Mouse (Mus musculus) adrenal gland, adult 18-20 months (tissue): ENCODE measurements around the gene Cacna1d. TPM values are rescaled to one million over a fixed set of nuclear protein-coding genes. Genes with fewer than 3 reads are reported as not detected.

Source experiments
- DNase-seq, 2 experiments: peaks; one replicate each; pipeline ENCODE4 v3.0.0; 2021 to 2022; ENCODE audit warnings: low spot score in 2 of 2
- total RNA-seq, 2 experiments: library from RNA; stranded (reverse); gene quantifications; 1 replicate in 1 of 2; 2 replicates in 1 of 2; pipeline ENCODE4 v1.2.3; 2021

Cacna1d gene
- total RNA-seq, 2 experiments from 2014 or later = 12.4 to 13.8 TPM

DNA sequence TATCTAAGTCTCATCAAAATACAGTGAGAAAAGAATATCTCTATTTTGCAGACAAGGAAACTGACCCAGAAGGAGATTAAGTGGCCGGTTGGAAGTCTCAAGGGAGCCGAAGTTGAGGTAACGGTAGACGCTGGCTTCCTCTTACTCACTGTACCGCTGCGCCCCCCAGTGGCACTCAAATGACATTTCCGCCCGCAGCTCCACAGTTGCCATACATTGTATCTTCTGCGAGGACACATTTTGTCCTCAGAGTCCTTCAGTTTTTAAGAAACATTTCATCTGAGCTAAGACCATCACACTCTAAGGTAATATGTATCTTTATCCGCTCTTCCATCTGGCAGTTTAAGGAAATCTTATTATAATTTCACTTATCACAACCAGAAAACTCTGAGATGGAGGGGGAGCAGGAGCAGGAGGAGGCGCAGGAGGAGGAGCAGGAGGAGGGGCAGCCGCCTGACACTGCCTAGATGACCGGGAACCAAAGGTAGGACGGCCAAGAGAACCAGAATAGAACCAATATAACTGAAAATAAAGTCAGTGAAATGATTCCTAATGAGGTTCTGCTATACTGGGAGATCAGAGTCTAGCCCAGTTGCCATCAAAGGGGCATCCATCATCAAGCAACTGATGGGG, 31.2 kb downstream of the Cacna1d start:
- DNase-seq = peak; percentile 74

- no peak for DNase-seq
Observed at GRCm38 (mm10) chr14:30458820-30459219, 32.4 kb downstream of the Cacna1d start.

DNA sequence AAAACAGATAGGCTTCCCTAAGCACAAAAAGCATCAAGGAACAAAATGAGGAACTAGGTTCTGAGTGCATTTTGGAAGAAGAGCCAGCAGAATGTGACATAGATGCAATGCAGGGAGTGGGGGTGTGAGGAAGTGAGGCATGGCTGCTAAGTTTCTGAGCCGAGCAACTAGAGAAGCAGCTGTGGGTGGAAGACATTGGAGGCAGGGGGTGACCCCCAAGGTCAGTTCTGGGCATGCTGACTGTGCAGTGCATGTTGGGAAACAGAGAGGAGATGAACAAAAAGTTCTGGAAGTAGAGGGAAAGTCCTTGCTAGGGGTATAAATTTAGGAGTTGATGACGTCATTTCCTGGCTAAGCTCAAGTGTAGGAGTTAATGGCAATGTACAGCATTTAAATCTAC, 33.4 kb downstream of the Cacna1d start:
- DNase-seq = no peak

GRCm38 (mm10) chr14:30457436-30457835, 33.8 kb downstream of the Cacna1d start:
- DNase-seq = no peak

DNA sequence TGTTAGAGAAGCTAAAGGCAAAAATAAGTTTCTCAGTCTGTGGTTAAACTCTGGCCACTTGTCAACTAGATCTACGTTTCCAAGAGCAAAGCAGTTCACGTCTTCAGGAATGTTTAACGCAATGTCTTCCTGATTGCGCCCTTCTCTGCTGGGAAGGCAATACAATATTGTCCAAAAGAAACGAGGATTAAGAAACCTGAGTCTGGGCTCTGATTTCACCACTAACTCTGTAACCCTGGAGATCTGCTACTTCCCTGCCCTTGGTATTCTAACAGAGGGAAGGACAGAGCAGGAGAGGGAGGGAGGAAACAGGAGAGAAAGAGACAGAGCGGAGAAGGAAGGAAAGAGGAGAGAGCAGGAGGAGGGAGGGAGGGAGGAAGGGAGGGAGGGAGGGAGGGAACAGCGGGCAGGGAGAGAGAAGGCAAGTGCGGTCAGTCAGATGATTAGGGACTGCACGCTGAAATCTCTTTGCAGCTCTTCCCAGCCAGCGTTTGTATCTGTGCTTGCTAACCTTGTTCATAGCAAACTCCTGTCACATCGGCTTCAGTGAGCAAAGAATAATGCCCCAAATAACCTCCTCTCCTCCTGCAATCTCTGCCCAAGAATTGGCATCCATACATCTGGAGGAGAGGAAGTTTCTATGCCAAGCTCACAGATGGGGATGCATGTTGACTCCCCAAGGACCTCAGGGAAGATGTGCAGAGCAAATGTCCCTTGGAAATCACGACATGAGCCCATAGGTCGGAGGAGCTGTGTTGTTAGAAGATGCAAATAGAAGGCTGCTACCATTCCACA, 35.3 kb downstream of the Cacna1d start:
- DNase-seq = no peak

DNA sequence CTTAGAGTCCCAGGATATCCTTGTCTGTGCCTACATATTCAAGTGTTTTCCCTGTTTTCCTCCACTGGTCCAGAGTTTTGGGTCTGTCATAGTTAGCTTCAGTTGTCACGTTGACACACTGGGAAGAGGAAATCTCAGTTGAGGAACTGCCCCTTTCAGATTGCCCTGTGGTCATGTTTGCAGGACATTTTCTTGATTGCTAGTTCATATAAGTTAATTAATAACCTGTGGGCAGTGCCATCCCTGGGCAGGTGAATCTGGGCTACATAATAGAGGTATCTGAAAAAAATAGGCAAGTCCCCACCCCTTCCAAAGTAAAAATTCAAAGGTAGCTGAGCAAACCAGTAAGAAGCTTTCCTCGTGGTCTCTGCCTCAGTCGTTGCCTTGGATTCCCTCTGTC, 51.3 kb downstream of the Cacna1d start:
- no peak for DNase-seq

- no peak for DNase-seq
Observed at GRCm38 (mm10) chr14:30435316-30435715, 55.9 kb downstream of the Cacna1d start.

DNA sequence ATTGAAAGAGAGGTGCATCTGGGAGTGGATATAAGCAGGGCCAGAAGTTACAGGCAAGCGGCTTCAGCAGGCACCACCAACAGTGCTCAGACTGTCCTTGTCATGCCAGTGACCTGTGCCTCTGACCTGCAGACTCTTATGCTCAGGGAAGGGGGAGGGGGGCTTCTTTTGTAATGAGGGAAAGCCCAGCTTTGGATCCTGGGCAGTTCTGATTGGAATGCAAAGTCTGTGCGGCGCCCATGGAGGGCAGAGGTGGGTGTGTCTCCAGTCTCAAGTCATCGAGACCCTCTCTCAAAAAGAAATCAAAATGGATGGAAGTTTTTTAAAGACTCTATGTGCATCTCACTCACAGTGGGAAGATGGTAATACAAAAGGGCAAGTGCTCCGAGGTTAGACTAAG, 60.8 kb downstream of the Cacna1d start:
- no peak for DNase-seq

DNA sequence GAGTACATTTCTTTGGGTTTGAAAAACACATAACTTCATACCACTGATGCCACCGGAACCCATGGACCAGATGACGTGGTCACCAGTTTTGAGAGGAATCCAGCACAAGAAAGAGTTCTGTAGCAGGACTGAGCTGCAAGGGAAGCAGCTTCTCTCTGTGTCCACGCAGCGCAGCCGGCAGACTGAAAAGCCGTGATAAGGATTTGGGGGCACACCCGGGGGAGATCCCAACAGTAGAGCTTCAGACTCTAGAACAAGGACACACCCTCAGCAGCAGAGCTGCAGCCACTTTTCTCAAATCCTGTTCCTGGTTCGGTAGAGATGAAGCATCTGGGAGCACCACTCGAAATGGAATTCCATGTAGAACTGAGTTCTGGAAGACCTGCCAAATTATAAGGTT, 61.2 kb downstream of the Cacna1d start:
- no peak for DNase-seq

DNA sequence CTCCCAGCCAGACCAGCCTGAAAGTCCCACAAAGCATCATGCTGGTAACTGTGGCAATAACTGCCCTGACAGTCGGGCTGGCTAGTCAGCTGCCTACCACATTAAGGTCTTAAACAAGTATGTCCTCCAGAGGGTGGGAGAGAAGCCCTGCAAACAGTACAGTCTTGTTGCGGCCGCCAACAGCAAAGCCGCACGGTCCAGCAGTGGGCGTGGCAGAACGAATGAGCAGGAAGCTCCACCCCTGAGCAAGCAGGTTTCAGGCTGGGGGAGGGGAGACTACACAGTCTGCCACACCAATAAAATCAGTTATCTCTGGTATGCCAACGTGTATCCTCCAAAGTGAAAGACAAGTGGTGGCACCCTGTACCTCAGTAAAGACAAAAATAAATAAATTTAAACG, 61.6 kb downstream of the Cacna1d start:
- no peak for DNase-seq

GRCm38 (mm10) chr14:30428757-30429156, 62.5 kb downstream of the Cacna1d start:
- DNase-seq = no peak

DNA sequence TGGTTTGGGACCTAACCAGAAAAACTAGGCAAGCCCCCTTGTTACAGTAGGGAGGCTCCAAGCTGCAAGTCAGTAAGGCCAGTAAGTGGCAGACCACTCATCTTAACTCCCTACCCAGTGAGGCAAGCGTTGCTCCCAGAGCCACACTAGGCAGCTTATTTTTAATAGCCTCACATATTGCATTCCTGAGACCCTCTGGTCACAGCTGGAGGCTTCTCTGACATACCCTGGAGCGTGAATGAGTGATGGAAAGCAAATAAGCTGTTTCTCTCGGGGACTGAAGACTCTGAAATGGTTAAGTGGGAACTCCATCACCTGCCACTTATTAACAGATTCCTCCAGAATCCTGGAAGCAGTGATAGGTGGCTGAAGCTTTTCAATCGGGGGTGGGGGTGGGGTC, 65.4 kb downstream of the Cacna1d start:
- no peak for DNase-seq

DNA sequence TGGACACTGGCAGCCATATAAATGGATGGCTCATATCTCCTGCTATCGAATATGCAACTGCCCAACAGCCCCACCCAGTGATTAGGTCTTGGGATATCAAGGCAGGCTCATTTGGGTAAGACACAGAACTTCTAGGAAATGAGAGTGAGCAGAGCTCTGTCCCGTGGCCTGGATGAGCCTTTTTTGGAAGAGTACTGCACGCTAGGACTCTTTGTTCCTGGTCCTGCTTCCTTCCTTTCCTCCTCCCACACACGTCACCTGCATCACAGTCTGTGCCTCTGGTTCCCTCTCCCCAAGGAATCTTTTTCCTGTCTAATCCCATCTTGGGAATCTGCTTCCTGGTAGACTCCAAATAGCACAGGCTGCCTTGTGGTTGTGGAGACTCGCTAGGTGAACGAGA, 66.1 kb downstream of the Cacna1d start:
- DNase-seq = no peak

GRCm38 (mm10) chr14:30424638-30425037, 66.6 kb downstream of the Cacna1d start:
- DNase-seq = no peak

DNA sequence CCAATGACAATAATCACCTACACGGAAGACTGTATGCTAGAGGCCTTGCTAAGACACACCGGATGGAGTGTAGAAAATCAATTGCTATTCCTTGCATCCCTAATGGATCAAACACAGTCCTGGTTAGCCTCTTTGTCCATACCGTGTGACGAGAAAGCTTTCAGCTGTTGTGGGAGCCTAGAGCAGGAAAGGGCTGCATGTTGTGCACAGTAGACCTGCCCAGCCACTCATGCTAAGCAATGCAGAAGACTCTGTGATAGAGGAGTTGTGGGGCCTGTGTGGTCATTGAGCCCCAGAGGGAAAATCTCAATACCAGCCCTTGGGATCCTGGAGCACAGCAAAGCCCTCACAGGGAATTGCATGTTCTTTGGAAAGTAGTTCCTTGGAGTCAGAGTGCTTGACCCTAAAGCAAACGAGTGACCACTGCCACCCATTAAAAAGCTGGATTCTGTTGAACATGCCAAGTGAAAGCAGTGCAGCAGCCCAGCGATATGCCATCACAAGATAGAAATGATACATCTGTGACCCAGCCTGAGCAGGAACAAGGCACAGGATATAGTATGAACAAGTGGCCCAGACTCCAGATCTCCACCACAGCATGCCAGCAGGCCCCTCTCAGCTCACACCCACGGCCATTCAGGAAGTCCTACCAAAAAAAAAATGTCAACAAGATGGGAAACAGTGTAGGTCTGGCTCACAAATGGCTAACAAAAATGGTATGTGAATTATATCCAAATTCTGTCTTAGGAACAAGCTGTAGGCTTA, 68.7 kb downstream of the Cacna1d start:
- DNase-seq = no peak

- no peak for DNase-seq
Observed at GRCm38 (mm10) chr14:30419458-30419857, 71.8 kb downstream of the Cacna1d start.

DNA sequence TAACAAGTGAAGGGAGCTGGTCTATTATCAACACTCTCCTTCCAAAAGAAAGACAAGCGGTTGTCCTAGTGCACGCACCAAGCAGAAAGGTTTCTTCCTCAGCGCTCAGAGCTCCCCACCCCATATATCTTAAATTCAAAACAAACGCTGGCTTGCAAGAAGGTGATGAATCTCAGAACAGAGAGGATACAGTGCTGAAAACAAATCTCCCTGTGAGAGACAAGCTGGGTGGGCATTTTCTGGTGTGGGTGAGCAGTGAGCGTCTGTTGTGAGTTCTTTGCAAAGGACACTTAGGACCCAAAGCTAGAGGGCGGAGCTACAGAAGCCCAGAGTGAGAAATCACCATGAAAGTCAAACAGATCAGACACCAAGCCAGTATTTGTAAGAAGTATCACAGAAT, 72.2 kb downstream of the Cacna1d start:
- DNase-seq = no peak

GRCm38 (mm10) chr14:30415830-30416229, 75.4 kb downstream of the Cacna1d start:
- DNase-seq = no peak

DNA sequence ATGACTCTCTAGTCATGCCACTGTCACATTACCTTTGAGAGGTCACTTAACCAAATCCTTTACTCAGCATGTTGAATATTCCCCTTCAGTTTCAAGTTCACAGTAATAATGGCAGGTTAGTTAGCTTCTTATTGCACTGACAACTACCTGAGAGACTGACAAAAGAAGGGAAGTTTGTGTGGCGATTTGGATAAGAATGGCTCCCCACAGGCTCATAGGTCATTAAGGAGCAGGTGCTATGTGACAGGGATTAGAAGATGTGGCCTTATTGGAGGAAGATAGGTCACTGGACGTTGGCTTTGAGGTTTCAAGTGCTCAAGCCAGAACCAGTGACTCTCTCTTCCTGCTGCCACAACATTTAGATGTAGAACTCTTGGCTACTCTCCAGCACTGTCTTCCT, 77.1 kb downstream of the Cacna1d start:
- no peak for DNase-seq

DNA sequence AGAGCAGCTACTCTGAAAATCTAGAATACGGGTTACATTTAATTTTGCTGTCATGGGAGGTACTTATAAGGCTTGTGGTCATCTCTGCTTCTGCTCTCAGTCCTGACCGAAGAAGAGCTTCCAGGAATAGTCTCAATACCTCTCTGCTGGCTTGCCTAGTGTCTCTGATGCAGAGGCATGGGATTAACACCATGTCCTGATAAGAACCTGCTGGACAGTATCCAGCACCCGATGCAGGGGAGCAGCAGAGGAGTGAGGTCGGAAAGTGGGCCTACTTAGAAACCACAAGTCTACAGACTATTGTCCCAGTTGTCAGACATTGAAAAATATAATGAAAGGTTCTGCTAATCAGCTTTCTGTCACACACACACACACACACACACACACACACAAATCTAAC, 81.9 kb downstream of the Cacna1d start:
- no peak for DNase-seq

DNA sequence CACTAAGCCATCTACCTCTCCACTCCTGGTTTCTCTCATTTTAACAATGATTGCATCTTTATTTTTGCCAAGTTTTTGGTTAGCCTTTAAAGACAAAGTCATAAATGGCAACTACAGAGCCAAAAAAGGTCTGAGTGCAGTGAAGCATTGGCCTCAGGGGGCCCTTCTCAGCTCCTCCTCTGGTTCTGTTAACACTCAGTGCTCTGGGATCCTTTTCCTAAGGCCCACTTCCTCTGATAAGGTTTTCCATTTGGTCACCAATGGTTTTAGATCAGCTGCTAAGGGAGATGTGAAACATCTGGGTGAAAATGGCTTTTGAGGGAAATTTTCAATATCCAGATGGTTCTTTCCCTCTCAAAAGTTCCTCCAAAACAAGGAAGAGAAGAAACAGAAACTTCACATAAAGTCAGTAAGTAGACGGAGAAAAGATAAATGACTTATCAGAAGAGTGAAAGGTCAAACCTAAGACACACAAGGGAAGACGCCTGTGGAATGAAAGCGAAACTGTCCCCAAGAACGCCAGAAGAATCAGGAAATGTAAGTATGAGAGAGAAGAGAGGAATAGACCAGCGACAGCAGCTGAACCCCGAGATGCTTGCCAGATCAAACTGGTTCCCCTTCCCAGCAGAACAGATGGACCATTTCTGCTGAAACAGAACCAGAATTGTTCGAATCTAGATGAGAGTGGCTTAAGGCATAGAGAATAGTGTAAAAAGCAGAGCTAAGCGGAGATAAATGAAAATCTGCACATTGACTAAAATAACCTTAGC, 85.6 kb downstream of the Cacna1d start:
- no peak for DNase-seq
